Mouse (Mus musculus) cerebellum, adult 2 months (tissue): ENCODE results near the gene Palm2.

Source experiments
- CTCF ChIP-seq: fragments of 200-500 bp; IDR thresholded peaks from 2 replicates; pipeline ENCODE4 v1.5.1; 2011; ENCODE audit warnings: low read depth, mild to moderate bottlenecking, control low read depth, low read length, moderate library complexity, borderline replicate concordance; ENCODE audit not compliant: insufficient read depth
- POLR2A ChIP-seq: fragments of 200-500 bp; IDR thresholded peaks from 2 replicates; pipeline ENCODE4 v1.6.1; 2011; ENCODE audit warnings: low read length, control low read depth, borderline replicate concordance; ENCODE audit not compliant: insufficient read depth

- no peak for TF ChIP-seq CTCF
- TF ChIP-seq POLR2A, result no peak
Measured at GRCm38 (mm10) chr4:57446082-57446481, 12.0 kb downstream of the Palm2 start.
